Mouse (Mus musculus) midbrain, embryonic 16.5 days (tissue): ENCODE measurements around the gene Atrnl1. TPM values are rescaled to one million over a fixed set of nuclear protein-coding genes. Genes with fewer than 3 reads are reported as not detected.
A peak's percentile ranks its signal among the peaks of the same experiment; 100 is the strongest.

Experiments used
- ATAC-seq: fragments of 200-750 bp; cut with Nextera tagmentation; 2 replicates; pipeline ENCODE4 v1.8.0; 2017; ENCODE audit warnings: moderate TSS enrichment
- H3K27ac ChIP-seq: fragments of 300-500 bp; sonication (generic); 2 replicates; pipeline ENCODE4 v1.5.1; 2014; ENCODE audit warnings: mild to moderate bottlenecking, low read length, mixed read lengths
- H3K27me3 ChIP-seq: fragments of 300-500 bp; sonication (generic); 2 replicates; pipeline ENCODE4 v1.6.1; 2014; ENCODE audit warnings: low read depth, low read length, mixed read lengths; ENCODE audit not compliant: control insufficient read depth, insufficient read depth
- H3K36me3 ChIP-seq: fragments of 300-500 bp; sonication (generic); 2 replicates; pipeline ENCODE4 v1.6.1; 2014; ENCODE audit warnings: mild to moderate bottlenecking, low read length, moderate library complexity, mixed read lengths; ENCODE audit not compliant: control insufficient read depth, insufficient read depth
- H3K4me1 ChIP-seq: fragments of 300-500 bp; sonication (generic); 2 replicates; pipeline ENCODE4 v1.6.1; 2014; ENCODE audit warnings: mild to moderate bottlenecking, low read length, mixed read lengths; ENCODE audit not compliant: control insufficient read depth, insufficient read depth
- H3K4me2 ChIP-seq: fragments of 300-500 bp; sonication (generic); 2 replicates; pipeline ENCODE4 v1.6.1; 2014; ENCODE audit warnings: mild to moderate bottlenecking, low read length, mixed read lengths
- H3K4me3 ChIP-seq: fragments of 300-500 bp; sonication (generic); 2 replicates; pipeline ENCODE4 v1.5.1; 2014; ENCODE audit warnings: low read depth, mild to moderate bottlenecking, low read length, moderate library complexity, mixed read lengths
- H3K9ac ChIP-seq: fragments of 300-500 bp; sonication (generic); 2 replicates; pipeline ENCODE4 v1.6.1; 2014; ENCODE audit warnings: low read depth, low read length, mixed read lengths
- H3K9me3 ChIP-seq: fragments of 300-500 bp; sonication (generic); replicated peaks from 2 replicates; pipeline ENCODE4 v1.6.1; 2014; ENCODE audit warnings: mild to moderate bottlenecking, low read length, mixed read lengths; ENCODE audit not compliant: control insufficient read depth, poor library complexity, severe bottlenecking
- WGBS: fragments of 180-500 bp; shearing (Covaris S2); extraction: QIAGEN DNeasy Blood & Tissue Kit; methylation state at CpG from one replicate; pipeline ENCODE4 v1.1.7; 2014; 5-methylcytosine and 5-hydroxymethylcytosine counted together
- polyA plus RNA-seq: library from polyadenylated mRNA; unstranded; fragments of >200 nt; fragmentation: Nextera tagmentation; extraction: Ambion mirVana; gene quantifications from 2 replicates; pipeline ENCODE4 v1.2.1, GENCODE M21; 2015

Gene Atrnl1
- polyA plus RNA-seq, 1 experiment from 2014 or later: 8.3 TPM

GRCm38 (mm10) chr19:57724920-57725319 lies 114.1 kb downstream of the Atrnl1 start:
- no peak overlapping the region for H3K4me3 ChIP-seq
- H3K27me3 ChIP-seq: no peaks in the 10 kb centered on the region
- 0 out of 2 replicates have a peak overlapping the region, but pooled peaks have one; percentile 23 for H3K27ac ChIP-seq
- H3K4me1 ChIP-seq: no peaks in the 10 kb centered on the region
- H3K9ac ChIP-seq: no peak overlapping the region
- no peak overlapping the region for H3K4me2 ChIP-seq
- 0 out of 2 replicates have a peak, but pooled peaks cover 3% of the 10 kb centered on the region for H3K36me3 ChIP-seq
- WGBS: 77% methylated on average over 6 of the region's 6 CpGs
- ATAC-seq: no peak
- no peaks in the 10 kb centered on the region for H3K9me3 ChIP-seq

GRCm38 (mm10) chr19:57725326-57725725 lies 114.5 kb downstream of the Atrnl1 start:
- no peak overlapping the region for H3K4me3 ChIP-seq
- no peak overlapping the region for H3K4me2 ChIP-seq
- no peak for ATAC-seq
- H3K36me3 ChIP-seq: 0 out of 2 replicates have a peak, but pooled peaks cover 3% of the 10 kb centered on the region
- no peaks in the 10 kb centered on the region for H3K4me1 ChIP-seq
- no peaks in the 10 kb centered on the region for H3K27me3 ChIP-seq
- 0 out of 2 replicates have a peak overlapping the region, but pooled peaks have one; percentile 23 for H3K27ac ChIP-seq
- no peak overlapping the region for H3K9ac ChIP-seq
- WGBS: 90% methylated on average over 2 of the region's 2 CpGs
- no peaks in the 10 kb centered on the region for H3K9me3 ChIP-seq

GRCm38 (mm10) chr19:57727009-57727408 lies 116.2 kb downstream of the Atrnl1 start:
- H3K9me3 ChIP-seq: no peaks in the 10 kb centered on the region
- 0 out of 2 replicates have a peak, but pooled peaks cover 3% of the 10 kb centered on the region for H3K36me3 ChIP-seq
- WGBS: 93% methylated on average over 4 of the region's 4 CpGs
- H3K4me2 ChIP-seq: no peak overlapping the region
- H3K4me3 ChIP-seq: no peak overlapping the region
- no peaks in the 10 kb centered on the region for H3K4me1 ChIP-seq
- no peak overlapping the region for H3K9ac ChIP-seq
- no peak for ATAC-seq
- H3K27me3 ChIP-seq: no peaks in the 10 kb centered on the region
- no peak overlapping the region for H3K27ac ChIP-seq

GRCm38 (mm10) chr19:57737475-57737874 lies 126.6 kb downstream of the Atrnl1 start:
- no peaks in the 10 kb centered on the region for H3K27me3 ChIP-seq
- ATAC-seq: no peak
- H3K4me3 ChIP-seq: no peak overlapping the region
- H3K4me1 ChIP-seq: no peaks in the 10 kb centered on the region
- no peak overlapping the region for H3K27ac ChIP-seq
- WGBS: 82% methylated on average over 3 of the region's 3 CpGs
- H3K9ac ChIP-seq: no peak overlapping the region
- no peak overlapping the region for H3K4me2 ChIP-seq
- H3K36me3 ChIP-seq: peaks cover 6% of the 10 kb centered on the region; the same call in 1 of the 2 replicates
- H3K9me3 ChIP-seq: no peaks in the 10 kb centered on the region

- ATAC-seq: no peak
- Histone ChIP-seq H3K4me1 (no peaks in the 10 kb centered on the region), H3K4me3 (no peak overlapping the region), H3K27ac (no peak overlapping the region), H3K36me3 (no peaks in the 10 kb centered on the region), H3K9me3 (no peaks in the 10 kb centered on the region), H3K9ac (no peak overlapping the region), H3K27me3 (no peaks in the 10 kb centered on the region), H3K4me2 (no peak overlapping the region)
- 56% methylated on average over 9 of the region's 9 CpGs for WGBS
Measured at GRCm38 (mm10) chr19:57745579-57745978, 134.7 kb downstream of the Atrnl1 start.

GRCm38 (mm10) chr19:57746553-57746952 lies 135.7 kb downstream of the Atrnl1 start:
- H3K36me3 ChIP-seq: no peaks in the 10 kb centered on the region
- H3K27ac ChIP-seq: no peak overlapping the region
- no peaks in the 10 kb centered on the region for H3K27me3 ChIP-seq
- H3K9me3 ChIP-seq: no peaks in the 10 kb centered on the region
- H3K9ac ChIP-seq: no peak overlapping the region
- no peak for ATAC-seq
- H3K4me3 ChIP-seq: no peak overlapping the region
- 83% methylated on average over 11 of the region's 11 CpGs for WGBS
- H3K4me1 ChIP-seq: no peaks in the 10 kb centered on the region
- H3K4me2 ChIP-seq: no peak overlapping the region

GRCm38 (mm10) chr19:57752189-57752588 lies 141.4 kb downstream of the Atrnl1 start:
- ATAC-seq: no peak
- no peak overlapping the region for H3K27ac ChIP-seq
- H3K27me3 ChIP-seq: no peaks in the 10 kb centered on the region
- H3K4me2 ChIP-seq: no peak overlapping the region
- no peaks in the 10 kb centered on the region for H3K4me1 ChIP-seq
- no peak overlapping the region for H3K4me3 ChIP-seq
- no peak overlapping the region for H3K9ac ChIP-seq
- peaks cover 7% of the 10 kb centered on the region for H3K36me3 ChIP-seq
- WGBS: 83% methylated on average over 14 of the region's 14 CpGs
- no peaks in the 10 kb centered on the region for H3K9me3 ChIP-seq

GRCm38 (mm10) chr19:57762526-57762925 lies 151.7 kb downstream of the Atrnl1 start:
- Histone ChIP-seq H3K4me3 (no peak overlapping the region), H3K4me1 (no peaks in the 10 kb centered on the region), H3K4me2 (no peak overlapping the region), H3K36me3 (no peaks in the 10 kb centered on the region), H3K9me3 (no peaks in the 10 kb centered on the region), H3K27me3 (no peaks in the 10 kb centered on the region), H3K27ac (no peak overlapping the region), H3K9ac (no peak overlapping the region)
- 96% methylated on average over 2 of the region's 2 CpGs for WGBS
- no peak for ATAC-seq

GRCm38 (mm10) chr19:57764576-57765371 lies 153.9 kb downstream of the Atrnl1 start:
- H3K4me2 ChIP-seq: no peak overlapping the region
- no peak overlapping the region for H3K4me3 ChIP-seq
- no peaks in the 10 kb centered on the region for H3K4me1 ChIP-seq
- H3K27ac ChIP-seq: no peak overlapping the region
- H3K36me3 ChIP-seq: no peaks in the 10 kb centered on the region
- ATAC-seq: no peak
- 79% methylated on average over 16 of the region's 16 CpGs for WGBS
- no peak overlapping the region for H3K9ac ChIP-seq
- no peaks in the 10 kb centered on the region for H3K27me3 ChIP-seq
- H3K9me3 ChIP-seq: no peaks in the 10 kb centered on the region
